Mouse (Mus musculus) embryonic stem cell, embryonic (primary cell): Measurements from ENCODE around the gene Fam186a.

Experiments
- CTCF ChIA-PET, 4 experiments: fragments of 300-600 bp in 2 of 4; fragments of 350-600 bp in 2 of 4; sonication (Branson Sonifier 250); formaldehyde crosslinking; loops; one replicate each; lab custom pipeline; 2022; ENCODE audit warnings: inconsistent platforms in 2 of 4; lab: Charles Lee
- POLR2A ChIA-PET, 4 experiments: fragments of 300-600 bp in 2 of 4; fragments of 350-600 bp in 2 of 4; sonication (Branson Sonifier 250); formaldehyde crosslinking; loops; one replicate each; lab custom pipeline; 2022; ENCODE audit warnings: antibody characterized with exemption in 4 of 4, inconsistent platforms in 1 of 4; lab: Charles Lee

The Fam186a gene

DNA sequence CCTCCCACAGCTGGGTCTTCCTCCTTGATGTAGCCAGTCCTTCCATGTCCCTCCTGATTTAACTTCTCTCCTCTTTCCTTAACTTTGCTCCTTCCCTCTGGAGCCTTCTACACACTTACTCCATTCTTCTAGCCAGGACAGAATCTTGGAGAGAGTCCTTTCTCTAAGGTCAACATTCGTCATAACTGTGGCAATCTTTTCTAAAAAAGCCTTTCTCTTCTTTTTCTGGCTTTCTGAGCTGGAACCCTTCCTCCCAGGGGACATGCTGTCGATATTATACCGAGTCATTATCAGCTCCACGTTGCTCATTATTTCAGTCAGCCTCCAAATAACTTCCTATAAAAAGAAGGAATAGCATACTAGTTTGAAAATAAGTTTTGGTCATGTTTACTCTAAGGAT is 11.5 kb downstream of the Fam186a start:
- ChIA-PET CTCF (no interaction called here), POLR2A (interaction anchor here in 2 of 4 experiments (1.0 to 1.8 kb wide), 4 partner anchors 15 to 18 kb away, joined by 3 to 10 read pairs (median 4); no protein-coding TSS in a partner anchor)

- ChIA-PET POLR2A (interaction anchor here (0.5 to 2.6 kb wide), 25 partner anchors 9 to 328 kb away, joined by 3 to 18 read pairs (median 4); partner anchors contain the start of gene Cox14 (in 1 of the 4)), CTCF (interaction anchor here in 2 of 4 experiments (0.6 to 1.7 kb wide), 4 partner anchors 33 to 1152 kb away, joined by 3 to 5 read pairs (median 3); partner anchors contain the start of gene Cox14 (in 1 of the 2))
These were observed 25.8 kb downstream of the Fam186a start for GRCm38 (mm10) chr15:99940970-99941630.

DNA sequence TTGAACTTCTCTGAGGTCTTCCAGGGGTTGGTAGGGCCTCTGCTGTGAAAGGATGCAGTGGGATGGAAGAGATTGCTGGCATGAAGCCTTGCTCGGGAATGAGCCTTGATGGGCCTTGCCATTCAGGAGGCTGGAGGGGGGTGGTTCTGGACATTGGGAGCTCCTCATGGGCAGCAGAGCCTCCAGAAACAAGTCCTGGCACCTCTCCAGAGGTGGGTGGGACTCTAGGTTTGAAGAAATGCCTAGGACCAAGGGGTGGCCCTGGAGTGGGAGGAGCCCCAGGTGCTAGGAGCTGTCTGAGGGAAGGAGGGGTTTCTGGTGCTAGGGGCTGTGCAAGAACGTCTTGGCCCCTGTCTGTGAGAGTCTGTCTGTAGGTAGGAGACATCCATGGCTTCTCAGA is 26.4 kb downstream of the Fam186a start:
- CTCF ChIA-PET: interaction anchor here in 2 of 4 experiments (0.6 to 1.7 kb wide), 4 partner anchors 65 to 1153 kb away, joined by 3 to 6 read pairs (median 4); partner anchors contain the start of gene Cox14 (in 1 of the 2)
- POLR2A ChIA-PET: interaction anchor here (0.7 to 2.6 kb wide), 20 partner anchors 8 to 329 kb away, joined by 3 to 18 read pairs (median 4); partner anchors contain the start of gene Cox14 (in 1 of the 4)

DNA sequence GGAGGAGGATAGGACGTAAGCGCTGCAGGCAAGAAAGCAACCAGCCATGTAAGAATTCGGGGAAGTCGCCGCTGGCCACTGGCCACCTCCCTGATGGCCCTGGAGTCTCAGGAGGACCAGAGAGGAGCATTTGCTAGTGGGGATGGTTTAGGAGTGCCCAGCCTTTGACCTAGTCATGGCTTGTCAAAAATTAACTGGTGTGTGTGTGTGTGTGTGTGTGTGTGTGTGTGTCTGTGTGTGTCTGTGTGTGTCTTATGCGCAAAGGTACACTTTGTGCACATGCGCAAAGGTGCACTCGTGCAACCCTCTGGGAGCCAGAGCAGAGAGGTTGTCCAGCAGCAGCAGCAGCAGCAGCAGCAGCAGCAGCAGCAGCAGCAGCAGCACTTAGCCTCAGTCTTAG is 29.0 kb downstream of the Fam186a start:
- ChIA-PET CTCF (no interaction called here), POLR2A (no interaction called here)

- ChIA-PET POLR2A (interaction anchor here in 2 of 4 experiments (0.5 kb wide), 3 partner anchors 23 to 672 kb away, joined by 3 to 5 read pairs (median 3); no protein-coding TSS in a partner anchor), CTCF (no interaction called here)
These were observed 30.2 kb downstream of the Fam186a start for GRCm38 (mm10) chr15:99936659-99937058.

DNA sequence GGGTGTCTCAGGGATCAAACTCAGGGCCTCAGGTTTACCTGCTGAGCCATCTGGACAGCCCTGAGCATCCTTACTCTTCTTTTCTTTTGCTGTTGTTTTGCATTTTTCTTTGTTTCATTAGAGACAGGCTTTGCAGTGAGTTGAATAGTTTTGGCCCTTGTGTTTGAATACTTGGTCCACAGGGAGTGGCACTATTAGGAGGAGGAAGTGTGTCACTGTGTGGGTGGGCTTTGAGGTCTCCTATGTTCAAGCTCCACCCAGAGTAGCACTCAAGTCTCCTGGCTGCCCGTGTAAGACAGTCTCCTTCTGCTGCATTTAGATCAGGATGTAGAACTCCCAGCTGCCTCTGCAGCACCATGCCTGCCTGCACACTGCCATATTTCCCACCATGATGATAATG is 32.4 kb downstream of the Fam186a start:
- CTCF ChIA-PET: interaction anchor here in 1 of 4 experiments (0.6 to 0.7 kb wide), 2 partner anchors 46 to 338 kb away, joined by 3 to 5 read pairs; no protein-coding TSS in a partner anchor
- POLR2A ChIA-PET: interaction anchor here in 1 of 4 experiments (1.4 kb wide), 1 partner anchor 209 kb away, joined by 4 read pairs; the partner anchor contains the start of gene Cox14

- POLR2A ChIA-PET: interaction anchor here (0.5 to 2.9 kb wide), 32 partner anchors 10 to 977 kb away, joined by 3 to 18 read pairs (median 4); partner anchors contain the start of genes Larp4 (in 1 of the 4) and Lima1 (in 1 of the 4)
- CTCF ChIA-PET: interaction anchor here (0.5 to 0.7 kb wide), 6 partner anchors 10 to 752 kb away, joined by 3 to 5 read pairs (median 3); partner anchors contain the start of gene Larp4 (in 1 of the 4)
These were observed 35.6 kb downstream of the Fam186a start for GRCm38 (mm10) chr15:99931231-99931630.

DNA sequence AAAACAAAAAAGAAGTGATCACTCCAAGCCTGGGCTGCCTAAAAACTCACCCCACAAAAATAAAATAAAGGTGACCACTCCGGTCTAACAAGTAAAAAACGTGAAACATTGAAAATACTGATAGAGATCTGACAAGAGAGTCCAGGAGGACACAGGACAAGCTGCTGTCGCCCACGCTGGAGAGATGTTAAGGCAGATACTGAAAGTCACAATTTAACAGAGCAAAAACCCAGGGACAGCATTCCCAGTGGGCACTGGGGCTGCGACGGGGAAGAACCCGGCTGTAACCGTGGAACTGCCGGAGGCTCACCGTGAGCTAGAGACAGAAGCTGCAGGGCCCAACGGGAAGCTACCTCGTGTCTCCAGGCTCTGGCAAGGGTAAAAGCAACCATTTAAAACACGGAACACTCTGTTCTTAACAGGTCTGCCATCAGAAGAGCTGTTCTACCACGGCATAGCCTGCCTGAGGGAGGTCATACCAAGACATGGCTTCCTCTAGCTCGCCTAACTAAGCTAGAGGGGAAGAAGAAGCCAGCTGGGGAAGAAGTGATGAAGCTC is 47.2 kb downstream of the Fam186a start:
- ChIA-PET POLR2A (interaction anchor here (0.5 to 2.2 kb wide), 15 partner anchors 12 to 383 kb away, joined by 3 to 8 read pairs (median 4); partner anchors contain the start of genes Cox14 (in 2 of the 4) and Lima1 (in 1 of the 4)), CTCF (interaction anchor here in 2 of 4 experiments (0.5 to 1.1 kb wide), 4 partner anchors 15 to 654 kb away, joined by 3 to 16 read pairs (median 4); no protein-coding TSS in a partner anchor)

GRCm38 (mm10) chr15:99917264-99917663 is 49.6 kb downstream of the Fam186a start:
- ChIA-PET POLR2A (interaction anchor here in 2 of 4 experiments (0.7 to 2.1 kb wide), 6 partner anchors 53 to 347 kb away, joined by 3 to 6 read pairs (median 4); no protein-coding TSS in a partner anchor), CTCF (interaction anchor here in 2 of 4 experiments (0.6 to 1.4 kb wide), 2 partner anchors 13 to 111 kb away, joined by 3 read pairs; no protein-coding TSS in a partner anchor)

DNA sequence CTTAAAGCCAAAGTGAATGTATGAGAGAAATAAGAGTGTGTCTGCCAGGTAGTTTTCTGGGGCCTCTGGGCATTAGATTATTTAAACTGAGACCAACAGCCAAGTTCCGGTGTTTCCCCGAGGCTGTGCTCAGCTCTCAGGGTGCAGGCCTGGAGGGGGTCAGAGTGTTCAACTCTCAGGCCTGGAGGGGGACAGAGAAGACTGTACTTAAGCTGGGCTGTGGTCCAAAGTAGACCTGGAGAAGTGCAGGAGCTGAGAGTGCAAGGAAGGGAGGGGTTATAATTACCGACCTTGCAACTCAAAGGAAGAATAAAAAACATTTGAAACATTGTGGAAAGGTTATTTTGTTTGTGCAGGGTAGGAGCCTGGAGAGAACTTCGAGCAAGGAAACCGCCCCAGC is 52.2 kb downstream of the Fam186a start:
- ChIA-PET POLR2A (interaction anchor here in 2 of 4 experiments (0.6 to 1.9 kb wide), 6 partner anchors 10 to 223 kb away, joined by 3 to 6 read pairs (median 4); no protein-coding TSS in a partner anchor), CTCF (interaction anchor here in 2 of 4 experiments (0.6 to 0.7 kb wide), 3 partner anchors 11 to 124 kb away, joined by 3 to 4 read pairs (median 3); partner anchors contain the start of gene Dip2b (in 1 of the 2))

DNA sequence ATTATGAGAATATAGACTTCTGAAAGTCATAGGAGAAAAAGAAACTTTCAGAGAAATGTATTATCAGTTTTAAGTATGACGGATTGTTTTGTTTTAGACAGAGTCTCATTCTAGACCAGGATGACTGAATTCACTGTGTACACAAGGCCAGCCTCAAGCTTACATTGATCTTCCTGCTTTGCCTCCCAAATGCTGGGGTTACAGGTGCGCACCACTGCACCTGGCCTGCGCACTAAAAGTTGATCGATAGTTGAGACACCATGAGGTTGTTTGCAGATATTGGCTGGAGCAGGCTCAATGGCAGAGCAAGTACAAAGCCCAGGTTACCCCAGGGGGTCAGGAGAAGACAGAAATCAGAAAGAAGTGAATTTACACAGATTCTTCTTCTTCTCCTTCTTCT is 55.1 kb downstream of the Fam186a start:
- POLR2A ChIA-PET: interaction anchor here in 1 of 4 experiments (1.0 kb wide), 1 partner anchor 73 kb away, joined by 3 read pairs; no protein-coding TSS in a partner anchor
- CTCF ChIA-PET: no interaction called here

GRCm38 (mm10) chr15:99909339-99909996 is 57.4 kb downstream of the Fam186a start:
- ChIA-PET CTCF (interaction anchor here (0.5 to 5.9 kb wide), 12 partner anchors 19 to 494 kb away, joined by 3 to 59 read pairs (median 6); partner anchors contain the start of genes Cox14 (in 2 of the 4) and Gm17349 (in 2 of the 4)), POLR2A (interaction anchor here in 2 of 4 experiments (0.6 to 1.8 kb wide), 6 partner anchors 16 to 185 kb away, joined by 3 to 5 read pairs (median 4); no protein-coding TSS in a partner anchor)

- CTCF ChIA-PET: interaction anchor here in 2 of 4 experiments (0.6 to 5.9 kb wide), 4 partner anchors 184 to 427 kb away, joined by 4 to 59 read pairs (median 8); partner anchors contain the start of gene Cox14 (in 1 of the 2)
- POLR2A ChIA-PET: interaction anchor here in 3 of 4 experiments (0.6 to 1.8 kb wide), 10 partner anchors 14 to 184 kb away, joined by 3 to 7 read pairs (median 4); no protein-coding TSS in a partner anchor
These were observed 59.3 kb downstream of the Fam186a start for GRCm38 (mm10) chr15:99907514-99907913.

- CTCF ChIA-PET: interaction anchor here in 2 of 4 experiments (0.7 to 5.9 kb wide), 4 partner anchors 183 to 397 kb away, joined by 3 to 59 read pairs (median 4); partner anchors contain the start of gene Cox14 (in 1 of the 2)
- POLR2A ChIA-PET: interaction anchor here in 3 of 4 experiments (0.6 to 1.6 kb wide), 9 partner anchors 13 to 184 kb away, joined by 3 to 7 read pairs (median 4); no protein-coding TSS in a partner anchor
These were observed 59.8 kb downstream of the Fam186a start for GRCm38 (mm10) chr15:99907041-99907440.

DNA sequence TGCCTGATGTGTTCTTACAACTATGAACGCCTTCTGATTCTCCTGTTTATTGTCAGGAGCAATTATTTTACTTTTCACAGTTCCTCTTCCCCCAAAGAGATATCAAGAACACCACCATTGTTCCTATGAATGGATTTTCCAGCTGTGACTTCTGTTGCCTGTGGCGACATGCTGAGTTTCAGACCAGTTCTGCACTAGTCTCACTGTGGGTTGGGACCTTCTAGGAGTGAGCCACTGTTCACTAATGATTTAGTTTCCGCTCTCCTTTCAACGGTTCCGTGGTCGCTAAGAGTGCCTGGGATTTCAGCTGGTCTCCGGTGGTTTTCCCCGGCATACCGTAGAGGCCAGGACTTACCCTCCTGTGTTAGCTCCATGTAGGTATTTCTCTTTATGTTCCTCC is 62.0 kb downstream of the Fam186a start:
- CTCF ChIA-PET: interaction anchor here (0.6 to 5.9 kb wide), 78 partner anchors 9 to 790 kb away, joined by 3 to 59 read pairs (median 4); partner anchors contain the start of genes Cox14 (in 2 of the 4), Gm17349 (in 2 of the 4) and Lima1 (in 2 of the 4)
- POLR2A ChIA-PET: interaction anchor here in 3 of 4 experiments (0.6 to 5.0 kb wide), 39 partner anchors 9 to 253 kb away, joined by 3 to 76 read pairs (median 4); partner anchors contain the start of genes Cox14 (in 2 of the 3), Gm17349 (in 2 of the 3), Lima1 (in 2 of the 3) and Racgap1 (in 1 of the 3)

- ChIA-PET CTCF (interaction anchor here (0.6 to 5.9 kb wide), 87 partner anchors 9 to 822 kb away, joined by 3 to 59 read pairs (median 4); partner anchors contain the start of genes Cox14 (in 3 of the 4), Gm17349 (in 2 of the 4) and Lima1 (in 2 of the 4)), POLR2A (interaction anchor here in 3 of 4 experiments (0.6 to 5.0 kb wide), 42 partner anchors 10 to 507 kb away, joined by 3 to 76 read pairs (median 4); partner anchors contain the start of genes Cox14 (in 2 of the 3), Gm17349 (in 2 of the 3), Lima1 (in 2 of the 3) and Racgap1 (in 1 of the 3))
These were observed 62.5 kb downstream of the Fam186a start for GRCm38 (mm10) chr15:99904333-99904732.
